Mouse (Mus musculus) erythroblast, embryonic 14.5 days (primary cell): ENCODE data around the gene Lama5. TPM values are rescaled to one million over a fixed set of nuclear protein-coding genes. Genes with fewer than 3 reads are reported as not detected.
"Not testable (repeated sequence)": the region's sequence is repeated elsewhere in the genome, so short reads cannot be mapped to it uniquely, and the experiment has no call there.

Source experiments
- H3K27me3 ChIP-seq: 2 replicates; pipeline ENCODE4 v1.6.1; 2012; ENCODE audit warnings: inconsistent platforms; ENCODE audit not compliant: control insufficient read depth
- H3K36me3 ChIP-seq: 2 replicates; pipeline ENCODE4 v1.6.1; 2012; ENCODE audit warnings: mild to moderate bottlenecking, inconsistent platforms; ENCODE audit not compliant: control insufficient read depth
- H3K4me1 ChIP-seq: 2 replicates; pipeline ENCODE4 v1.6.1; 2012; ENCODE audit warnings: inconsistent platforms; ENCODE audit not compliant: control insufficient read depth
- H3K4me3 ChIP-seq: replicated peaks from 2 replicates; pipeline ENCODE3; 2012; ENCODE audit warnings: moderate library complexity, mild to moderate bottlenecking, inconsistent platforms
- H3K9me3 ChIP-seq: 2 replicates; pipeline ENCODE4 v1.6.1; 2012; ENCODE audit warnings: low read length, inconsistent platforms, mixed read lengths; ENCODE audit not compliant: control insufficient read depth
- GATA1 ChIP-seq: IDR thresholded peaks from 2 replicates; pipeline ENCODE4 v1.6.1; 2012; ENCODE audit warnings: low read length, inconsistent platforms, mixed read lengths
- TAL1 ChIP-seq: IDR thresholded peaks from 3 replicates; pipeline ENCODE4 v1.6.1; 2012; ENCODE audit warnings: low read length, inconsistent platforms, mixed read lengths
- polyA plus RNA-seq: library from polyadenylated mRNA; stranded (reverse); fragments of >175 nt; gene quantifications from 2 replicates; pipeline ENCODE4 v1.2.3, GENCODE M21; 2012

Gene Lama5
- polyA plus RNA-seq, 1 experiment: 0.14 TPM

DNA sequence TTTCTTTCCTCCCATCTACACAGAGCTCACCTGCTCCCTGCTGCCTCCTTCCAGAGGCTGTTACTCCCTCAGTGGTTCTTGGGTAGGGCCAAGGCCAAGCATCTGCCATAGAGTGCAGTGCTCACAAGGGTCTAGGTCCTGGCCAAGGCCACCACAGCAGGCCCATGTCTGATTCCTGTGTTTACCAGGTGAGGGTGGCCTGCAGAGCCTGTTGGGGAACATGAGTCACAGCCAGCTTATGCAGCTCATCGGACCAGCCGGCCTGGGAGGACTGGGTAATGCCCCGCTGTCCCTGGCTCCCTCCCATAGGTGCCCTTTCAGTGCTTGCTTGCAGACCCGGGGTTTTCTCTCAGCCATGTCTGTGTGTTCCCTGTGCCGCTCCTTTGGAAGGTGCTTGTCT, 51.5 kb downstream of the Lama5 start:
- Histone ChIP-seq H3K27me3 (no peaks in the 10 kb centered on the region), H3K4me3 (no peak overlapping the region), H3K9me3 (no peaks in the 10 kb centered on the region), H3K4me1 (peaks cover 33% of the 10 kb centered on the region), H3K36me3 (peaks cover 68% of the 10 kb centered on the region)
- TF ChIP-seq GATA1 (no peak), TAL1 (no peak)

DNA sequence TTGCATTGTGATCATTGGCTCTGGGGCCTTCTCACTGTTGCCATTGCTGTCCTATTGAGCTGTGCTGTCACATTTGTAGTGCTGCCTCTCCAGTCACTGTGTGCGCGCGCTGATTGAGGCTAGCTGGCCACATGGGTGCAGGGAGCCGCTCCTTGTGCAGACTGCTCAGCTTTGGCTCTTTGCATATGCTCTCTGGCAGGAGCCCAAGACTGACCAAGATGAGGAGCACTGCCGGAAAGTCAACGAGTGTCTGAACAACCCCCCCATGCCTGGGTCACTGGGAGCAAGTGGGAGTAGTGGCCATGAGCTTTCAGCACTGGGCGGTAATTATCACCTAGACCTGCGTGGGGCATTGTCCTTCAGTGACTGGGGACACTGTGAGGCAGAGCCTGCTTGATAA, 51.9 kb downstream of the Lama5 start:
- not testable (repeated sequence) for H3K27me3 ChIP-seq, H3K9me3 ChIP-seq
- Histone ChIP-seq H3K4me1 (peaks cover 33% of the 10 kb centered on the region), H3K36me3 (peaks cover 63% of the 10 kb centered on the region), H3K4me3 (peak overlapping the region; percentile 86)

DNA sequence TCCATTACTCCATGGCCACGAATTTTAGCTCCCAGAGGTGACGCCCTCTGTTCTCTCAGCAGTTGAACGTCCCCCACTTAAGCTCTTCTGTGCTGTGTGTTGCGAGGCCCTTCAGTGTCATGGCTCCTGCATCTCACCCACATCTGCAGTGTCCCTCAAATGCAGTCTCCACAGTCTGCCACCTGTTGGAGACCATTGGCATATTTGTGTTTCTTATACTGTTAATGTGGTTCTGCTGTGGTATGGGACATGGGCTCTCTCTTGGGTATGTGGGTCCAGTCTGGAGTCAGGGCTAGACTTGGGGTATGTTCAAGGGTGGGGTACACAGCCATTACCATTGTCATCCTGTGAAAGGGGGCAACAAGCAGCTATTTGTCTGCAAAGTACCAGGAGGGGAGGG, 52.5 kb downstream of the Lama5 start:
- no peak for TF ChIP-seq TAL1
- TF ChIP-seq GATA1: no peak
- Histone ChIP-seq H3K4me1 (peaks cover 33% of the 10 kb centered on the region), H3K9me3 (no peaks in the 10 kb centered on the region), H3K4me3 (peak overlapping the region; percentile 86), H3K36me3 (peaks cover 58% of the 10 kb centered on the region), H3K27me3 (no peaks in the 10 kb centered on the region)

DNA sequence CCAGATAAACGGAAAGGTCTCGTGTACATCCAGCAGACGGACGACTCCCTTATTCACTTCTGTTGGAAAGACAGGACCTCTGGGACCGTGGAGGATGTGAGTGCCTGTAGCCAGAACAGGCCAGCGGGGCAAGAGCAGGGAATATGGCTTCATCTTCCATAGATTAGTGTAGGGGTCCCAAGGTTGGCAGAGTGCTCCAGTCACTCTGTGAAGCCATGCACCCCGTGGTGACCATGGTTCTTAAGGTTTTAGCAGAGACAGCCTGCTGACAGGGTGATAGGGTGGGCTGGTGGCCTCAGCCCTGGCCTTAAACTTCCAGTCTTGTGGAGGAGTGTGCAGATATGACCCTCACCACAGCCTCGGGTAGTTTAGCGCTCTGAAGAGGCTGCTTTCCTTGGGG, 53.5 kb downstream of the Lama5 start:
- H3K4me3 ChIP-seq: peak overlapping the region; percentile 86
- no peak for TF ChIP-seq GATA1
- TF ChIP-seq TAL1: no peak
- H3K4me1 ChIP-seq: peaks cover 33% of the 10 kb centered on the region
- peaks cover 48% of the 10 kb centered on the region for H3K36me3 ChIP-seq
- no peaks in the 10 kb centered on the region for H3K27me3 ChIP-seq
- H3K9me3 ChIP-seq: no peaks in the 10 kb centered on the region

DNA sequence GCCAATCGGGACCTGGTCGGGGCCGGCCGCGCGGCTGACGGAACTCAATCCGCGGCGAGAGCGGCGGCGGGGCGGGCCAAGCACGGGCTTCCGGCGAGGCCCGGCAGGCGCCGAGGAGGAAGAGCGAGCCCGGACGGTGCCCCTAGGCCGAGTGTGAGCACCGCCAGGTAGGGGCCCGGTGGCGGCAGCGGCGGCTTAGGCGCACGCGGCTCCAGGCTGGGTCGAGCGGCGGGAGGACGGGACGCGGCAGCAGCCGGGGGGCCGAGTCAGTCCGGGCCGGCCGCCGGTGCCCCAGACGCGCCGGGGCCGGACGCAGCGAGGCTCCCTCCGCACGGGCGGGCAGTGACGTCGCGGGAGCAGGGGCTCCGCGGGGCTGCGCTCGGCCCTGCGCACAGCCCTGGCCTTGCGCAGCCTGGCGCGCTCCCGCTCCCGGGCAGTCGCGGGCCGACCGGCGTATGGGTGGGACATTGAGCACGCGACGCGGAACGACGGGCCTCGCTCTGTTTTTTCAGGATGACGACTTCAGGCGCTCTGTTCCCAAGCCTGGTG, 54.1 kb downstream of the Lama5 start:
- TF ChIP-seq TAL1 (no peak), GATA1 (no peak)
- H3K4me3 ChIP-seq: peak overlapping the region; percentile 86
- peaks cover 33% of the 10 kb centered on the region for H3K4me1 ChIP-seq
- H3K36me3 ChIP-seq: peaks cover 42% of the 10 kb centered on the region
- no peaks in the 10 kb centered on the region for H3K9me3 ChIP-seq
- H3K27me3 ChIP-seq: no peaks in the 10 kb centered on the region

DNA sequence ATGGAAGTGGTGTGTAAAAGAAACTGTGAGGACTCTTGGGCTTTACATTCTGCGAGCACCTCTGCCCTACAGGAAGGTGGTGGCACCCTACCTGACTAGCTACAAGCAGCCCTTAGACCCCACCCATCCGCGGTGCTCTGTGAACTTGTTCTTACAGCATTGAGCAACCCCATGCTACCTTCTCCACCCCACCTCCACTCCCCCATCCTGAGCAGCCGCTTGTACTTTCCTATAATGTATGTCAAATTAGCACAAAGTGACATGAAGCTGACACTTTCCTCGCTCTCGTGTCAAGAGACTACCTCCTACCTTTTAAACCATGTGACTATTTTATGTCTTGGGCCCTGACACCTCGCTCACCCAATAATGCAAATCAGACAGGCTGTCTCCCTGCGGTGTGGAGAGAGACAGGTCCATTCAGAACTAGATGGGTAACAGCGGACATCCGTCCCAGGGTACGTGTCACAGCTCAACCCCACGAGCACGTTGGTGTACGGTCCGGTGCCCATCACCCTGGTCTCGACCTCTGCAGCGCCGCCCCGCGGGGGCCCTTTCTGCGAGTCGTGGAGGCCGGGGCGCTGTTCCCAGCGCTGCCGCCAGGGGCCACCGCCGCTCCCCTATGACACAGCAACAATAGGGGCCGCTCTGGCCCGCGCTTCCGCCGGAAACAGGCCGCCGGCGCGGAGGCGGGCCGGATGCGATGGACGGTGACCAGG, 54.7 kb downstream of the Lama5 start, which contains the start of gene Adrm1:
Adrm1 (plus strand) TSS at position 680 of the 716 bp plus-strand sequence.
- H3K27me3 ChIP-seq: no peaks in the 10 kb centered on the region
- H3K9me3 ChIP-seq: no peaks in the 10 kb centered on the region
- peak within 1 kb of the TSS; percentile 86 for H3K4me3 ChIP-seq
- H3K4me1 ChIP-seq: peaks cover 33% of the 10 kb centered on the region
- TF ChIP-seq GATA1 (no peak), TAL1 (no peak)
- peaks cover 36% of the 10 kb centered on the region for H3K36me3 ChIP-seq

DNA sequence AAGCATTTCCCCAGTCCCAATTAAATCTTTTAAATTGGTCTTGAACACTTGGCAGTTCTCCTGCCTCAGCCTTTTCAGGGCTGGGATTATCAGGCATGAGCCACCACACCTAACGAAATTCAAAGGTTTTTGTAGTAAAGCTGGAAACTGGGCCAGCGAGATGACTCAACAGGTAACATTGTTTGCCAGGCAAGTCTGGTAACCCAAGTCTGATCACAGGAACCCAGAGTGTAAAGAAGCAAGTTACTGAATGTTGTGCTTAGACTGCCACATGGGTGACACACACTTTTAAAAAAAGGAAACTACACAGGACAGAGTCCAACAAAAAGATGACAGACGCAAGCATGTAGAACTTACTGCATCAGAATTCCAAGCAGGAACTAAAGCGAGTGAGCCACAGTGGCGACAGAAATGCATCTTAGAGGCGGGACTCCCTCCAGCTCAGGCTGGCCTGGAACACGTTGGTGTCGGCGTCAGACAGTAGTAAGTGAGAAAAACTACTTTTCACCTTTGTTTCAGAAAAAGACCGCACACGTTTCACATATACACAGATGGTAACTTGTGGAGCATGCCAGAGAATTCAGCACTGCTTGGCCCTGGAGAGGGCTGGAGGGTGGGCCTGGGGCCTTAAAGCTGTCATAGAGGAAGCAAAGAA, 55.4 kb downstream of the Lama5 start:
- TF ChIP-seq GATA1 (no peak), TAL1 (no peak)
- Histone ChIP-seq H3K27me3 (no peaks in the 10 kb centered on the region), H3K9me3 (no peaks in the 10 kb centered on the region), H3K36me3 (peaks cover 29% of the 10 kb centered on the region), H3K4me1 (peaks cover 33% of the 10 kb centered on the region), H3K4me3 (peak overlapping the region; percentile 86)

DNA sequence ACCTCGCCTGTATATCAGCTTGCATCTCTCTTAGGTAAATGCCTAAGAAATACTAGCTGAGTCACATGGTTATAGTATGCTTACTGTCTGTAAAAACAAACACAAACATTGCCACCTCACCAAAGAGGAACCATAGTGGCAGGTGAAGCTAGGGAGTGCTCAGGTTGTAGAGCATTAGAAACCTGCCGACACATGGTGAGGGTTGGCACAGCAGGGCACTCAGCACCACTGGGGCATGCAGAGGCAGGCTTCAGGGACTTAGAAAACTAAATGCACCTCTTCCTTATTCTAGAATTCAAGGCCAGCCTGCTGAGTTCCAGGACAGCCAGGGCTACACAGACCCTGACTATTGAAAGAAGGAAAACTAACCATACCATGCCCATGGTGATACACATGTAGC, 58.8 kb downstream of the Lama5 start:
- Histone ChIP-seq H3K4me3 (no peak overlapping the region), H3K4me1 (peaks cover 11% of the 10 kb centered on the region), H3K27me3 (no peaks in the 10 kb centered on the region), H3K9me3 (no peaks in the 10 kb centered on the region), H3K36me3 (peaks cover 15% of the 10 kb centered on the region)
- no peak for TF ChIP-seq GATA1
- no peak for TF ChIP-seq TAL1

DNA sequence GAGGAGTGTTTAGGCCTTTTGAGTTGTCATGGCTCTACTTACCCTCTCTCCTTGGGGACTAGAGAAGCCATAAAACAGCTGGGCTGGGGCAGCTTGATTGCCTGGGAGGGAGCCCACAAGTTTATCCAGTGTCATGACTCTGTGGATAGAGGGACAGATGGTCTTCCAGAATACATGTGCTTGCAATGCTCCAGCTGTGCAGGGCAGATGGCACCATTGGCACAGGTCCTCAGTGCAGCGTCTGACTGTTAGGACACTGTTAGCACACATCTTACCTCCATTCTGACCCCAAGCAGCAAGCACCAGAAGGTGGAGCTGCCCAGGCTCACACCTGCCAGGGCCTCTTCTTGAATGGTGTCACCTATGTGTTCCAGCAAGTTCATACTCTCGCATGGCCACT, 59.8 kb downstream of the Lama5 start:
- TF ChIP-seq TAL1 (no peak), GATA1 (no peak)
- Histone ChIP-seq H3K9me3 (no peaks in the 10 kb centered on the region), H3K27me3 (no peaks in the 10 kb centered on the region), H3K4me1 (peaks cover 8% of the 10 kb centered on the region), H3K36me3 (peaks cover 24% of the 10 kb centered on the region), H3K4me3 (no peak overlapping the region)
